In the genomic region with DNA sequence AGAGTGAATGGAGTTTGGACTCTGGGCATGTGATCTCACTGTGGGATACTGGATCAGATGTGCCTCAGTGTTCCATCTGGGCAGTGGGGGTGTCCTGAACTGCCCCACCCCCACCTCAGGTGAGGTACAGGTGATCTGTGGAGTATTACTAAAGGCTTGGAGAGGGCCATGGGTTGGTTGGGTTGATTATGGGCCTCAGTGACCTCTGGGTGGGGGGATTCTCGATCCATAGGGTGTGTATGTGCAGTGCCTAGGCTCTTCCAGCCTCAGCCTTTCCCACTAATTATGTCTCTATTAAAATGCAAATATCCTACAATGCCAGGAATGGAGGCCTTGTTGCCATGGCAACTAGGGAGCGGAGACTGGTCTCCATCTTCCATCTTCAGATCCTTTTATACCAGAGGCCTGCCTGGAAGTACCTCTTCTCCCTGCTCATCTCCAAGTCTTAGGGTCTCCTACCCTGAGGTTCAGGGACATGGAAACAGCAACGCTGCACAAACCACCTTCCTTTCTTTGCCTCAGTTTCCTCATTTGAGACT, we compare ENCODE assay signal across 20 mouse cellular contexts. TPM values are rescaled to one million over a fixed set of nuclear protein-coding genes. Genes with fewer than 3 reads are reported as not detected.
"Had no signal": no experiment of that assay in that cellular context is flagged by ENCODE, and none has a peak within 500 bp of the region (broad histone marks: within the 10 kb centered on the region; RNA-seq: fewer than 3 reads in every experiment).

No protein-coding gene starts in this region.

- H3K27me3 ChIP-seq: limb, embryonic 15.5 days; stomach, embryonic 15.5 days had no signal

- H3K4me3 ChIP-seq: limb, embryonic 15.5 days; liver, embryonic 12.5 days; megakaryocyte, embryonic 14.5 days; midbrain, embryonic 12.5 days; neural tube, embryonic 12.5 days; stomach, embryonic 15.5 days had no signal

- H3K9ac ChIP-seq: limb, embryonic 15.5 days; liver, embryonic 12.5 days; lung, embryonic 14.5 days; midbrain, embryonic 12.5 days; neural tube, embryonic 12.5 days; stomach, embryonic 15.5 days had no signal

- DNase-seq: kidney, postnatal 25 days; lung, embryonic 14.5 days; lung, postnatal 10 days; thymus, adult 2 months; thymus, postnatal 25 days had no signal

- H3K4me2 ChIP-seq: limb, embryonic 15.5 days; liver, embryonic 12.5 days; lung, embryonic 14.5 days; midbrain, embryonic 12.5 days; neural tube, embryonic 12.5 days; stomach, embryonic 15.5 days had no signal

- ATAC-seq: liver, embryonic 12.5 days had no signal

- H3K36me3 ChIP-seq: limb, embryonic 15.5 days; liver, embryonic 12.5 days; midbrain, embryonic 12.5 days; neural tube, embryonic 12.5 days; stomach, embryonic 15.5 days had no signal

- H3K27ac ChIP-seq: limb, embryonic 15.5 days; liver, embryonic 12.5 days; macrophage; midbrain, embryonic 12.5 days; neural tube, embryonic 12.5 days; stomach, embryonic 15.5 days had no signal

- H3K4me1 ChIP-seq: limb, embryonic 15.5 days; liver, embryonic 12.5 days; stomach, embryonic 15.5 days had no signal

- H3K9me3 ChIP-seq: limb, embryonic 15.5 days; midbrain, embryonic 12.5 days; stomach, embryonic 15.5 days had no signal

RNA-seq across cellular contexts. Expression of gene Cacna1i, which starts 15.1 kb away (rescaled TPM):
- polyA plus RNA-seq: kidney, embryonic 14.5 days; limb, embryonic 11.5 days; liver, embryonic 16.5 days; lung, embryonic 14.5 days; macrophage had no signal

RNA-seq across cellular contexts. Expression of gene AC140267.1, which starts 36.3 kb away (rescaled TPM):
- total RNA-seq: monocyte, adult 5-6 weeks; neutrophil, adult 5-6 weeks had no signal
- polyA plus RNA-seq: kidney, embryonic 14.5 days; limb, embryonic 11.5 days; limb, embryonic 15.5 days; liver, embryonic 12.5 days; liver, embryonic 16.5 days; lung, embryonic 14.5 days; macrophage; spleen, adult 2 months; stomach, embryonic 15.5 days; testis, adult 2 months; thymus, adult 2 months; urinary bladder, adult 2 months had no signal
